Mouse (Mus musculus) stomach, embryonic 15.5 days (tissue): ENCODE data around the gene Rcc2. TPM values are rescaled to one million over a fixed set of nuclear protein-coding genes. Genes with fewer than 3 reads are reported as not detected.

Source experiments
- ATAC-seq: fragments of 200-750 bp; cut with Nextera tagmentation; 2 replicates; pipeline ENCODE4 v1.8.0; 2017; ENCODE audit warnings: low read depth, moderate number of reproducible peaks, moderate TSS enrichment; ENCODE audit not compliant: insufficient read depth, low FRiP score
- H3K27ac ChIP-seq: fragments of 300-500 bp; sonication (generic); 2 replicates; pipeline ENCODE4 v1.5.1; 2015; ENCODE audit warnings: mild to moderate bottlenecking, inconsistent platforms
- H3K27me3 ChIP-seq: fragments of 300-500 bp; sonication (generic); replicated peaks from 2 replicates; pipeline ENCODE4 v1.6.1; 2015; ENCODE audit warnings: inconsistent platforms
- H3K36me3 ChIP-seq: fragments of 300-500 bp; sonication (generic); 2 replicates; pipeline ENCODE4 v1.6.1; 2015; ENCODE audit warnings: inconsistent platforms
- H3K4me1 ChIP-seq: fragments of 300-500 bp; sonication (generic); 2 replicates; pipeline ENCODE4 v1.6.1; 2015; ENCODE audit warnings: inconsistent platforms
- H3K4me2 ChIP-seq: fragments of 300-500 bp; sonication (generic); 2 replicates; pipeline ENCODE4 v1.6.1; 2015; ENCODE audit warnings: mild to moderate bottlenecking, inconsistent platforms
- H3K4me3 ChIP-seq: fragments of 300-500 bp; sonication (generic); replicated peaks from 2 replicates; pipeline ENCODE4 v1.5.1; 2015; ENCODE audit warnings: inconsistent platforms
- H3K9ac ChIP-seq: fragments of 300-500 bp; sonication (generic); 2 replicates; pipeline ENCODE4 v1.6.1; 2015; ENCODE audit warnings: inconsistent platforms
- H3K9me3 ChIP-seq: fragments of 300-500 bp; sonication (generic); 2 replicates; pipeline ENCODE4 v1.6.1; 2016; ENCODE audit warnings: inconsistent platforms
- WGBS: fragments of 180-500 bp; shearing (Covaris S2); methylation state at CpG from one replicate; pipeline ENCODE4 v1.1.7; 2015; 5-methylcytosine and 5-hydroxymethylcytosine counted together
- polyA plus RNA-seq: library from polyadenylated mRNA; unstranded; fragments of >200 nt; fragmentation: Nextera tagmentation; extraction: Ambion mirVana; gene quantifications from 2 replicates; pipeline ENCODE4 v1.2.1, GENCODE M21; 2015

Rcc2 gene
- polyA plus RNA-seq, 1 experiment from 2014 or later, result 46.5 TPM

DNA sequence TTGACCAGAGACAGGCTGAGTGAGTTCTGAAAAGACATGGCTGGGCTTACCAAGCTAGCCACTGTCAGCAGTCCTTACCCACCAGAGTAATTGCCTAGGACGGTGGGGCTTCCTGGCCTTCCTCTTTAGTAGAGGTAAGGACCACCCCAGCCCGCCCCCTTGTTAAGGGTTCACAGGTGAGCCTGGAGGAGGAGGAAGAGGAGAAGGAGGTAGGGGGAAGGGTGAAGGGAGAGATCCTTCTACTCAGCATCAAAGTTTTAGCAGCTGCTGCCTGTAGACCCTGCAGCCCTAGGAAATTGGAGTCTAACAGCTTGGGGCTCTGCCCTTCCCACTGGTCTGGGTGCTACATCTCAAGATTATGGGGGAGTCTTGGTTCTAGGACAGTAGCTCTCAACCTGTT, 42.2 kb downstream of the Rcc2 start, which contains the start of gene Padi6:
Gene Padi6 (minus strand): TSS at position 101 of the 400 bp plus-strand sequence.
- Histone ChIP-seq H3K4me1 (0 out of 2 replicates have a peak, but pooled peaks cover under 1% of the 10 kb centered on the region), H3K27me3 (no peaks in the 10 kb centered on the region), H3K4me3 (no peak within 1 kb of the TSS), H3K36me3 (no peaks in the 10 kb centered on the region), H3K9ac (no peak within 1 kb of the TSS), H3K9me3 (no peaks in the 10 kb centered on the region), H3K27ac (no peak within 1 kb of the TSS), H3K4me2 (no peak within 1 kb of the TSS)
- no peak for ATAC-seq
- WGBS, result 58% methylated on average over 2 of the region's 2 CpGs

DNA sequence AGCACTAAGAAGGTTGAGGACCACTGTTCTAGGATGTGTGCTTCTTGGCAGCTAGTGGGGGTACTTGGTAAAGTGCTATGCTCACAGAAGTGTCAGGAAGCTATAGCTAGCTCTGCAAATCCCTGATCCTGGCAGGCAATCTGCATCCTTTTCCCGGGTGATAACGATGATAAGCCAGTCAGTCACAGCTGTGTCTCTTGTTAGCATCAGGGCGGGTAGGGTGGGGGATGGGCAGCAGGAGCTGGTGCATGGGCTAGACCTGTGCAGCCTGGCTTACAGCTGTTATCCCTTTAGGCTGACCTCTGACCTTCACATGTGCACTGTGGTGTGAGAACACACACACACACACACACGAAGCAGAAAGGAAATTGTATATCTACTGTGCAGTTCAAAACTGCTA, 42.7 kb downstream of the Rcc2 start:
- Histone ChIP-seq H3K9ac (no peak overlapping the region), H3K4me3 (no peak overlapping the region), H3K9me3 (no peaks in the 10 kb centered on the region), H3K27me3 (no peaks in the 10 kb centered on the region), H3K27ac (no peak overlapping the region), H3K4me2 (no peak overlapping the region), H3K36me3 (no peaks in the 10 kb centered on the region), H3K4me1 (0 out of 2 replicates have a peak, but pooled peaks cover 4% of the 10 kb centered on the region)
- ATAC-seq, result no peak
- 39% methylated on average over 4 of the region's 4 CpGs for WGBS

DNA sequence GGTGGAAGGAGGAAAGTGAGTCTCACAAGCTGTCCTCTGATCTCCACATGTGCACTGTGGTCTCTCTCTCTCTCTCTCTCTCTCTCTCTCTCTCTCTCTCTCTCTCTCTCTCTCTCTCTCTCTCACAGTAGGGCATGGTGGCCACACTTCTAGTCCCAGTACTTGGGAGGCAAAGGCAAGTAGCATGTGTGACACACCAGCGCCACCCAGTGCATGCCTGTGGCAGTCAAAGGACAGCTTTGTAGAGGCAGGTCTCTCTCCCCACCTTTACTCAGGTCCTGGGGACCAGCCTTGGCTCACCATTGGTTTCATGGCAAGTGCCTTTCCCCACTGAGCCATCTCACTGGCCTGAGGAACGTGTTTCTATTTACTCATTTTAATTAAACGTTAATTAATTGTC, 44.3 kb downstream of the Rcc2 start:
- H3K9ac ChIP-seq, result no peak overlapping the region
- no peak overlapping the region for H3K4me3 ChIP-seq
- H3K9me3 ChIP-seq, result no peaks in the 10 kb centered on the region
- H3K4me1 ChIP-seq, result 0 out of 2 replicates have a peak, but pooled peaks cover 9% of the 10 kb centered on the region
- H3K27me3 ChIP-seq, result no peaks in the 10 kb centered on the region
- no peak overlapping the region for H3K4me2 ChIP-seq
- no peak for ATAC-seq
- WGBS, result 22% methylated on average over 3 of the region's 3 CpGs
- no peaks in the 10 kb centered on the region for H3K36me3 ChIP-seq
- no peak overlapping the region for H3K27ac ChIP-seq

GRCm38 (mm10) chr4:140747978-140748377, 47.6 kb downstream of the Rcc2 start:
- Histone ChIP-seq H3K36me3 (no peaks in the 10 kb centered on the region), H3K9me3 (no peaks in the 10 kb centered on the region), H3K27me3 (no peaks in the 10 kb centered on the region), H3K27ac (0 out of 2 replicates have a peak overlapping the region, but pooled peaks have one; percentile 2), H3K9ac (no peak overlapping the region), H3K4me2 (no peak overlapping the region), H3K4me1 (peaks cover 9% of the 10 kb centered on the region; the same call in 1 of the 2 replicates), H3K4me3 (no peak overlapping the region)
- 0 out of 2 replicates have a peak, but pooled peaks have one; percentile 37 for ATAC-seq
- 22% methylated on average over 12 of the region's 12 CpGs for WGBS

DNA sequence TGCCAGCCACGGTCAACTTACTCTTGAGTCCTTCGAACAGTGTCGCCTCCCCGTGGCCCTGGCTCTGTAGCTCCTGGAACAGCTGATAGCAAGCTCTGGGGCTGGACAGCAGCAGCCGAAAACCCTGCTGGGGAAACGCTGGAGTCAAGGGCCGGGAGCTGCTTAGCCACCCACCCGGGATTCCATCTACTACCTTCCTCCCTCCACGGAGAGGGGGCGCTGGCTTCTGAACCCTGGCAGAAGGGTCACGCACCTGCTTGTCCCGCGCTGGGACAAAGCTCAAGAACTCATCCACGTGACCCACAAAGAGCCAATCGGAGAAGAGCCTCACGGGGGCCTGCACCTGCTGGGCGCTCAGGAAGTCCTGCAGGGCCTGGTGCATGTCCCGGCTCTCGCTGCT, 50.0 kb downstream of the Rcc2 start:
- Histone ChIP-seq H3K27ac (no peak overlapping the region), H3K27me3 (no peaks in the 10 kb centered on the region), H3K4me1 (peaks cover 9% of the 10 kb centered on the region; the same call in 1 of the 2 replicates), H3K9me3 (no peaks in the 10 kb centered on the region), H3K4me2 (peak overlapping the region; percentile 49), H3K4me3 (peak overlapping the region; percentile 25), H3K36me3 (no peaks in the 10 kb centered on the region), H3K9ac (no peak overlapping the region)
- 12% methylated on average over 19 of the region's 19 CpGs for WGBS
- no peak for ATAC-seq

GRCm38 (mm10) chr4:140753366-140753765, 53.0 kb downstream of the Rcc2 start:
- Histone ChIP-seq H3K4me1 (peaks cover 3% of the 10 kb centered on the region; the same call in 1 of the 2 replicates), H3K27me3 (no peaks in the 10 kb centered on the region), H3K4me2 (no peak overlapping the region), H3K4me3 (no peak overlapping the region), H3K36me3 (no peaks in the 10 kb centered on the region), H3K9me3 (no peaks in the 10 kb centered on the region), H3K27ac (no peak overlapping the region), H3K9ac (no peak overlapping the region)
- 60% methylated on average over 7 of the region's 7 CpGs for WGBS
- no peak for ATAC-seq

- H3K36me3 ChIP-seq, result no peaks in the 10 kb centered on the region
- 62% methylated on average over 3 of the region's 3 CpGs for WGBS
- H3K27me3 ChIP-seq, result no peaks in the 10 kb centered on the region
- no peak for ATAC-seq
- H3K27ac ChIP-seq, result no peak overlapping the region
- H3K9me3 ChIP-seq, result no peaks in the 10 kb centered on the region
- no peaks in the 10 kb centered on the region for H3K4me1 ChIP-seq
- H3K4me3 ChIP-seq, result no peak overlapping the region
- no peak overlapping the region for H3K9ac ChIP-seq
- H3K4me2 ChIP-seq, result no peak overlapping the region
Measured at GRCm38 (mm10) chr4:140755811-140756210, 55.5 kb downstream of the Rcc2 start.

- no peak overlapping the region for H3K9ac ChIP-seq
- H3K9me3 ChIP-seq, result no peaks in the 10 kb centered on the region
- WGBS, result 68% methylated on average over 7 of the region's 7 CpGs
- no peaks in the 10 kb centered on the region for H3K4me1 ChIP-seq
- no peaks in the 10 kb centered on the region for H3K36me3 ChIP-seq
- no peak for ATAC-seq
- H3K27ac ChIP-seq, result no peak overlapping the region
- H3K4me2 ChIP-seq, result no peak overlapping the region
- H3K27me3 ChIP-seq, result no peaks in the 10 kb centered on the region
- no peak overlapping the region for H3K4me3 ChIP-seq
Measured at GRCm38 (mm10) chr4:140761601-140762000, 61.3 kb downstream of the Rcc2 start.

DNA sequence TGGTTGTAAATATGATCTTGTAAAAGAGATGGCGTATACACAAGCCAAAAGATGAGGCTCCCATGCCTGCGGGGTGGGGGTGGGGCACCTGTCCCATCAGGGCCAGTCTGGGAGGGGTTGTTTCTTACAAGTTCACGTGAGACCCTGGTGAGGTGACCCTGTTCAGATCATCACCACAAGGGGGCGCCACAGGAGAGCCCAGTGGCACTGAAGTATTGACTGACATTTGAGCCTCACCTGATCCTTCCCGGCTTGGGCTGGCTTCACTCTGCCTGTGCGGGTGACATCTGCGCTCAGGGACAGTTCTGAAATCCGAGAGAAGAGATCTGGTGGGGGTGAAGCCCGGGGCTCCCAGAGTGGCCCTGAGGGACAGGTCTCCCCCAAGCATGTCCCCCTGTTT, 62.8 kb downstream of the Rcc2 start:
- H3K4me1 ChIP-seq, result no peaks in the 10 kb centered on the region
- H3K27ac ChIP-seq, result no peak overlapping the region
- H3K9ac ChIP-seq, result no peak overlapping the region
- H3K36me3 ChIP-seq, result no peaks in the 10 kb centered on the region
- no peaks in the 10 kb centered on the region for H3K27me3 ChIP-seq
- H3K4me2 ChIP-seq, result no peak overlapping the region
- no peak overlapping the region for H3K4me3 ChIP-seq
- ATAC-seq, result 0 out of 2 replicates have a peak, but pooled peaks have one; percentile 54
- no peaks in the 10 kb centered on the region for H3K9me3 ChIP-seq
- 12% methylated on average over 9 of the region's 9 CpGs for WGBS

DNA sequence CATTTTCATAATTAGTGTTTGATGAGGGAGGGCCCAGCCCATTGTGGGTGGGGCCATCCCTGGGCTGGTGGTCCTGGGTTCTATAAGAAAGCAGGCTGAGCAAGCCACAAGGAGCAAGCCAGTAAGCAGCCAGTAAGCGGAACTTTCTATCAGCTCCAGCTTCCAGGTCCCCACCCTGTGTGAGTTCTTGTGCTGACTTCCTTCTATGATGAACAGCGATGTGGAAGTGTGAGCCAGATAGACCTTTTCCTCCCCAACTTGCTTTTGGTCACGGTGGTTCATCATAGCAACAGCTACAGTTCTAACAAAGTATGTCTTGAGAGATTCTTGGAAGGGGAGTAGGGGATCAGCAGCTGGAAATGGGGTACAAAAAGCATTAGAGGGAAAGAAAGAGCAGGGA, 65.6 kb downstream of the Rcc2 start:
- ATAC-seq, result no peak
- no peaks in the 10 kb centered on the region for H3K36me3 ChIP-seq
- no peaks in the 10 kb centered on the region for H3K9me3 ChIP-seq
- H3K9ac ChIP-seq, result no peak overlapping the region
- no peak overlapping the region for H3K4me2 ChIP-seq
- H3K4me3 ChIP-seq, result no peak overlapping the region
- no peaks in the 10 kb centered on the region for H3K27me3 ChIP-seq
- H3K4me1 ChIP-seq, result 0 out of 2 replicates have a peak, but pooled peaks cover 4% of the 10 kb centered on the region
- 66% methylated on average over 3 of the region's 3 CpGs for WGBS
- H3K27ac ChIP-seq, result no peak overlapping the region

GRCm38 (mm10) chr4:140768973-140769372, 68.6 kb downstream of the Rcc2 start:
- Histone ChIP-seq H3K27me3 (no peaks in the 10 kb centered on the region), H3K9me3 (no peaks in the 10 kb centered on the region), H3K9ac (no peak overlapping the region), H3K4me2 (no peak overlapping the region), H3K4me1 (0 out of 2 replicates have a peak, but pooled peaks cover 4% of the 10 kb centered on the region), H3K4me3 (no peak overlapping the region), H3K36me3 (no peaks in the 10 kb centered on the region), H3K27ac (no peak overlapping the region)
- WGBS, result 77% methylated on average over 4 of the region's 5 CpGs
- ATAC-seq, result no peak

DNA sequence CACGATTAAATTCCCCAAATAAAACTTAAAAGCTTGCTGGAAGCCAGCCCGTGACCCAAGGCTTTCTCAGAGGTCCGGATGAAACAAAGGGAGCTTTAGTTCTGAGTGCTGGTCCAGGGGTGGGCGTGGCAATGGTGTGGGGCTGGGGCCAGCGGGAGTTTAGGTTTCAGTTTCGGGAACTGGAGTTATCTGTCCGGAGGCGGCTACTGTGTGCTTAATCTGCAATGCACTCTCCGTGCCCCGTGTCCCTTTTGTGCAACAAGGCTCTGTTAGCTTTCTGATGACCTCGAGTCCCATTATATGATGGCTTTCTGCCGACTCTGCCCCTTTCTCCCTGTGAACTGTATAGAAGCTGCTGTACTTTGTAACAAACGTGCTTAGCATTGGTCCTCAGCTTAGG, 70.1 kb downstream of the Rcc2 start:
- H3K27ac ChIP-seq, result peak overlapping the region; percentile 17
- peak overlapping the region; percentile 33 for H3K4me3 ChIP-seq
- no peak overlapping the region for H3K9ac ChIP-seq
- 0 out of 2 replicates have a peak, but pooled peaks cover 4% of the 10 kb centered on the region for H3K4me1 ChIP-seq
- WGBS, result 7% methylated on average over 13 of the region's 13 CpGs
- no peaks in the 10 kb centered on the region for H3K36me3 ChIP-seq
- peak overlapping the region; percentile 48 for H3K4me2 ChIP-seq
- no peaks in the 10 kb centered on the region for H3K27me3 ChIP-seq
- no peaks in the 10 kb centered on the region for H3K9me3 ChIP-seq
- peak; percentile 41; the same call in 1 of the 2 replicates for ATAC-seq
